ENCODE assay signal across 1 mouse cellular context in the genomic region with DNA sequence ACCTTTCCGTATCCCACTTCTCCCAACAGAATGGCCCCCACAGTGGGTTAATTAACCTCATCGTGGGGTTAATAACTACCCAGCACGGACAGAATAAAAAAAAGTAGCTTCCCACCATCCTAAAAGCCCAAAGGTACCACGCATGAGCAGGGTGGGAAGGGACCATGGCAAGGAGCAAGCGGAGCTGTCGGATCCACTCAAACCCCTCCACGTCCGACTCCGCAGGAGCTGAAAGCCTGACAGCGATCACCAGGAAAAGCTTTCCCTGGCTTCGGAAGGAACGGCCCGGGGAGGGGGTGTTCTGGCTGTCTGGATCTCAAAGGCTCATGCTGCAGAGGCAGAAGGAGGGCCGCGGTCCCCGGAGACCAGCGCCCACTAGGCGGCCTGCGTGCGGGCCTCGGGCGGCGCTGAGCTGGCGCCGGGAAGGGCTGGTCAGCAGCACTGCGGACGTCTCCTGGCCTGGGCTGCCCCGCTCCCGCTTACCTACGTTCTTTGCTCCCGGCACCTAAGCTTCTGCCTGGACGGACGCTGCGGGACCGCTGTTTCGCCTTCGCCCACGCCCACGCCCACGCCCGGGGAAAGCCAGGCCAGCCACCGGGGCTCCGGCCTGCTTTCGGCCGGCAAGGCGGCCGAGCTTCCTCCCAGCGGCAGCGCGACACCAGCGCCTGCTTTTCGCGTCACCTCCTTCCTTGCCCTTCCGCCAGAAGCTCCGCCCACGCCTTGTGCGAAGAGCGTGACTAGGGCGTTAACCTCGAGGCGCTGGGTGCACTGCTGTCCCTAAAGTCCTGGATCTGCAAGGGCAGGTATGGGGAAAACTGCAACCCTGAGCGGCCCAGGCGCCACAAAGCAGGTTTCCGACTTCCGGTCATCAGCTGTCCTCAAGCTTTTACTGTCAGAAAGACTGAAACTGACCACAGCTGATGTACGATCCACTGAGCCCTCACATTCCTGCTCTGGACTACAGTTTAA.
TF ChIP-seq lines count a peak whose summit lies in the region.

Gene Senp5, minus strand, starts transcription at position 779 of the 969 bp plus-strand sequence.

TF ChIP-seq in CH12.LX, 34 proteins besides CTCF, POLR2A, EP300 and RAD21 (continued from another document):
- TF ChIP-seq BHLHE40 (IDR thresholded peaks at IDR 0.05; ENCODE audit: low read depth, low read length) (peak; percentile 96), HCFC1 (IDR thresholded peaks at IDR 0.05; ENCODE audit: low read depth, low read length) (peak; percentile 95), ZC3H11A (IDR thresholded peaks at IDR 0.05; ENCODE audit: low read depth, low read length) (no peak), MAX (IDR thresholded peaks at IDR 0.05; ENCODE audit: low read length) (peak; percentile 97), JUN (IDR thresholded peaks at IDR 0.05; ENCODE audit: insufficient read depth, low read depth, low read length) (no peak), IRF4 (IDR thresholded peaks at IDR 0.05; ENCODE audit: low read depth, low read length) (peak; percentile 77), ELF1 (IDR thresholded peaks at IDR 0.05; ENCODE audit: low read depth, low read length) (peak; percentile 94), TBP (conservative IDR thresholded peaks at IDR 0.05; ENCODE audit: low read depth, low read length) (peak; percentile 70), SMC3 (IDR thresholded peaks at IDR 0.05; ENCODE audit: low read depth, low read length) (no peak), POLR2AphosphoS2 (IDR thresholded peaks at IDR 0.05; ENCODE audit: low read depth, low read length) (peak; percentile 86), MEF2A (IDR thresholded peaks at IDR 0.05; ENCODE audit: borderline replicate concordance, low read depth, low read length) (peak; percentile 71; the same call in 1 of the 2 replicates), ETS1 (conservative IDR thresholded peaks at IDR 0.05; ENCODE audit: low read depth, low read length) (peak; percentile 45; the same call in 1 of the 2 replicates), NRF1 (IDR thresholded peaks at IDR 0.05; ENCODE audit: low read depth, low read length) (0 out of 2 replicates have a peak, but pooled peaks have one; percentile 45), NELFE (IDR thresholded peaks at IDR 0.05; ENCODE audit: low read depth, low read length) (peak; percentile 93), ZMIZ1 (IDR thresholded peaks at IDR 0.05; ENCODE audit: low read depth, low read length) (peak; percentile 92), MYC (IDR thresholded peaks at IDR 0.05; ENCODE audit: low read depth, low read length) (peak; percentile 94), ZNF384 (IDR thresholded peaks at IDR 0.05; ENCODE audit: low read depth, low read length) (no peak), KAT2A (IDR thresholded peaks at IDR 0.05; ENCODE audit: insufficient replicate concordance, low read length) (peak; percentile 88; the same call in 1 of the 2 replicates), GABPA (IDR thresholded peaks at IDR 0.05; ENCODE audit: insufficient replicate concordance, low read depth, low read length) (peak; percentile 62; the same call in 1 of the 2 replicates)
